Mouse (Mus musculus) left cerebral cortex, adult 9 months (tissue): Measurements from ENCODE around the gene Agr2.

Experiments
- DNase-seq, 2 experiments: peaks; one replicate each; pipeline ENCODE4 v3.0.0; 2022; ENCODE audit warnings: low spot score in 2 of 2

Gene Agr2

DNA sequence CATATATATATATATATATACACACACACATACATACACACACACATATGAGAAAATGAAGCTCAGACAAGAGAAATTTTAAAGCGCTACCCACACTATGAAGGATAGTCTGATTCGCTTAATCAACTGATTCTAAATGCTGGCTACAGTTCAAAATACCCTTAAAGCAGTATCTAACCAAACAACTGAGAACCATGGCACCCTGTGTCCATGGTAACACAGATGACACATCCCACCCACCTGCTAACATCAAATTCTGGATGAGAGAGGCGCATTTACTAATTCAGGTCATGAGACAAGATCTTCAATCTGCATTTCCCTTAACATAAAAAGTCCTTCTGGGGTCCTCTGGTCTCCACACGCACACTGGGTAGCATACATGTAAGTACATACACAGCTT is 33.4 kb downstream of the Agr2 start:
- DNase-seq: no peak

- peak in 1 of 2 experiments; percentile 48 for DNase-seq
Measured at GRCm38 (mm10) chr12:36027171-36027570, 34.5 kb downstream of the Agr2 start.

DNA sequence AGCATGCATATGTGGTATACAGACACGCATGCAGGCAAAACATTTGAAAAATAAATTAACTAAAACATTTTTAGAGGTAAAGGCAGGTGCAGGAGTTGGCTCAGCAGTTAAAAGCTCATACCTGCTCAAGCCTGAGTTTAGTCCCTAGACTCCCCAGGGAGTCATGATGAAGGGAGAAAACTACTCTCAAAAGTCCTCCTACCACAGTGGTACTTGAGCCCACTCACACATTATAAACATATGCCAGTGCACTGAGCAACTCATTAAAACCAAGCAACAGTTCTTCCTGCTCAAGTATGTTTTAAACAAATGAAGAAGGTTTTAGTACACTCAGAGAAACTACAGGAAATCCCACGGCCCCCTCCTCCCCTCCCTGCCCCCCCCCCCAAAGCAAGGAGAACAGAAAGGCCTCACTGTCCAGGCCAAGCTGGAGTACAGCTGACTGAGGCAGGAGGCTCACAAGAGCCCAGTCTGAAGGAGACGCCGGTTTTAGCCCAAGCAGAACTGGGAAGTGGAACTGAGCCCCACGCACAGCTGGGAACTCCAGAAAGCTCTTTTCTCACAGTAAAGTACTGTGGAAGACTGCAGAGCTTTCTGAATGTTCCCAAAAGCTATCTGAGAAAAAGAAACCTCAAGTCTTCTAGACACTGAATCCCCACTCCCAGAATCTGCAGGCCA is 36.4 kb downstream of the Agr2 start:
- DNase-seq: peak in 1 of 2 experiments; percentile 53

GRCm38 (mm10) chr12:36029687-36030086 is 37.0 kb downstream of the Agr2 start:
- no peak for DNase-seq

DNA sequence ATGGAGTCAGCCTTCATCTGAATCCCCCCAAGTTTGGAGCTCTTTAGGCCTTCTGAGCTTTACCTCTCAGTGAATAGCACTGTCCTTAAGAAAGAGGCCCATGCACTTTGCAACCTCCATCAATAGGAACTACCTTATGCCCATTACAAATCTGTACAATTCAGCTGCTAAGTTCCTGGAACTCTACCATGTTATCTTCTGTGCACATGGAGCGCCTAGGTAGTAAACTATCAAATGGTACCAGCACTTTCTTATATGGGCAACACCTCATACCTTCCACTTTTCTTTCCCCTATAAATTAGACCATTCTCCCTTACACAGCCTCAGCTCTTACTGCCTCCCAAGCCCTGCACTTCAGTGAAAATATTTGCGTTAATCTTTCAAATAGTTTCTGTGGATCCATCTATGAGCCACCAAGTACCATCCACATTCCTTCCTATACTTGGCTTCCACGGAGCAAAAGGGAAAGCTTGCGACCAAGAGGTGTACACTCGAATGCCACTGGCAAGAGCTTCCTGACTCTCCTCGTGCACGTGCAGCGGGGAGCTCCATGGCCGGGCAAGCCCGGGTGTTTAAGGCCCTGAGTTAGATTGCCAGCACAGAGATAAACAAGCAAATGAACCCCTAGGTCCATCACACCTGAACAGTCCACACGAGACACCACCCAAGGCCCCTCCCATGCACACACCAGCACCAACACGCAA is 38.1 kb downstream of the Agr2 start:
- DNase-seq: no peak

DNA sequence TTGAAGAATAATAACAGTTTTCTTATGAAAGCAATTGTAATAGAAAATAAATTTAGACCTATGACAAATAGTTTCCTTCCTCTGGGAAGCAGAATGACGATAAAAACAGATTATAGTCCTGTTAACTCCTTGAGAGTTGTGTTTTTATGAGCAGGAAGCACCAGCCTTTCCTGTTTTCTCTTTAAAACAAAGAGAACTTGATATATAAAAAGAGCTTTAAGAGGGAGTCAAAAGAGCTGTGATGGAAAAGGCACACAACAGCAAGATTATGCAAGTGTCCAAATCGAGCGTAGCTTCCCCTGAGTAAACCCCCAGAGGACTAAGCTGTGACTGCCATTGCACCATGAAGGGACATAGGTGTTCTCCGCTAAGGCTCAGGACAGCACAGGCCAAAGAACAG is 39.7 kb downstream of the Agr2 start:
- no peak for DNase-seq

DNA sequence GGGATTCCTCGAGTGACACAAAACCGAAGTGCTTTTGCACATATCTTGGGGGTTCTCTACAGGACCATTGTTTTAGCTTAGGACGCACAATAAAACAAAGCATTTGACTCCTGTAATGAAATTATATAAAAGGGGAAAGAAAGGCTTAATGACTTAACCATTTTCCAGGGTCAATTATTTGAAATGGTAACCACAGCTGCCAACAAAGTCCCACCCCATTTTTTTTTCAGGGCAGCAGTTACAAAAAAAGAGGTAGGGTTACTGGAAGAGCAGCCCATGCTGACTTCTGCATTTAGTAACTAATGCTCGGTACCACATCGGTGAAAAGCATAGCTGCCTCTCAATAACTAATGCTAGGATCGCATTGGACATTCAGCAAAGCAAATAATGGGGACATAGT is 42.8 kb downstream of the Agr2 start:
- no peak for DNase-seq

DNA sequence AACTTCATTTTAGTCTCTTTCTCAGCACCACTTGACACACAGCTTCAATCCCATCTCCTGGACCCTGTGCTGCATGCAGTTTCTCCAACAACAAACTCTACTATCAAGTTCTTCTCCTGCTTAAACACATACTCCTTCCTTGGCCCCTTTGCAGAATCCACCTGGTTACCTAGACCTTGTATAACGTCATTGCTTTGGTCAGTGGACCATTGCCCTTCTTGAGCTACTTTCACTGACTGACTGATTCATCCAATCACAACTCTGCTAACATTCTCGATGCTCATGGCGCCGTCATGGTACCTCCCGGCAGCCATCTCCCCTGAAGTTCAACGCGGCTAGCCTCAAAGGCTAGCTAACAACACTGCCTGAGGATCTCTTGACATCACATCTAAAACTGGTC is 43.4 kb downstream of the Agr2 start:
- DNase-seq: no peak

DNA sequence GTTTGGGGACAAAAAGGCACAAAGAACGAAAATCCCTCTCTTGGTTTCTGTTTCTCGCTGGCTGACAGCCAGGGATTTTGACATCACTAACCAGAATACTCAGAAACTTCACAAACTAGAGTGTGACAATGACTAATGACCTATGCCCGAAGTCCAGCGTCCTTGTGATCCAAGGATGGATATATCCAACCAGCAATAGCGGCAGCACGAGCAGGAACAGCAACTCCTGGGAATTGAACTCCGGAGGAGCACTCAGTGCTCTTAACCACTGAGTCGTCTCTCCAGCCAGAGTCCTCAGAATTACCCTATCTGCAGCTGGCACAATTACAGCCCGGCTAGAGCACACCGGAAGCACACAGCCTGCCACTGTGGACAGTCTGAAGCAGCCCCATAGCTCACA is 44.1 kb downstream of the Agr2 start:
- DNase-seq: no peak

DNA sequence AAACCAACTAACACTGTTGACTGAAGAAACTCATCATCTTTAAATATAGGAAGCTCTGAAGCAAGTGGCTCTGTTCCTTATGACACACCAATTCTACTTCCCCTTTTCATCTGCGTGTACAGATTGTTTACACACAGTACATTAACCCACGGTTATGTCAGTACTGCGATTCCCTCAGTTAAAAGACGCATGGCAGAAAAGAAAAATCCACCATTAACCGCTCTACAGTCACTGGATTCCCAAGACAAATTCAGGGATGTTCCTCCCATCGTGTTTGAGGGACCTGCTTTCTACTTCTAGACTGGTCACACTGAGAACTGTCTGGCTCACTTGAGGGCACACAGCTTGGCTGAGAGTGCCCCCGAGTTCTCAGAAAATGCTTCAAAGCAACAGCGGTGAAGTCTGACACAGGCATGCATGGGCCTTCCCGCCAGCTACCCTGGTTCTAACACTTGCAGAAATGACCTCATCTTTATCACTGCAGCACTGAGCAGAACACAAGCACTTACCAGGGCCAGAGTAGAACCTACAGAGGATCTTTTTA is 46.9 kb downstream of the Agr2 start:
- no peak for DNase-seq

DNA sequence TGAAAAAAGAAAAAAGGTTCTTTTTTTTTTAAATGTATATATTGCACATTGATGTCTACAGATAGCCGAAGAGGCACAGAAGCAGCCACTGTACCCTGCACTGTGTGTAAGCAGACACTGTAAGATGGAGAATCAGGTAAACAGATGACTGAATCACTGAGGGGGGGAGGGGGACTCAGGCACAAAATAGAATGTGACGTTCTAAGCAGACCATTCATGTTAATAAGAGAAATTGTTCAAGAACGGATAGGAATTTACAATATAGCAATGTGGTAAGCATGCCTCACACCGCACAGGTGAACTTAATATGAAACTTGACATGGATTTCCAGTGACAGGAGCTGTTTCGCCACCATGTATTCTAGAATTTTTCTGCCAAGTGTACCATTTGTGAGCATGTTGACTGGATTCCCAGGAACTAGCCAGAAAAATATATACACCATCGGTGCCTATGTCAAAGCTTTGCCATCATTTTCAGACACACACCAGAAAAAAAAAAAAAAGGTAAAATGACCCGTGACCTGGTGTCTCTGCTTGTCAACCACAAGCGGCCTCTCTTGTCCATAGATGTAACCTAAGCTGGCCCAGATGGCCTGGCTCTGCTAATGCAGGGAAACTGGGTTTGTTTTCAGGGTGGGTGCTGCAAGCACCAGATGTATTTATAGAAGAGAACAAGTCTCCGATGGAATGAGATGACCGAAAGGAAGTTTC is 48.0 kb downstream of the Agr2 start:
- DNase-seq: no peak

DNA sequence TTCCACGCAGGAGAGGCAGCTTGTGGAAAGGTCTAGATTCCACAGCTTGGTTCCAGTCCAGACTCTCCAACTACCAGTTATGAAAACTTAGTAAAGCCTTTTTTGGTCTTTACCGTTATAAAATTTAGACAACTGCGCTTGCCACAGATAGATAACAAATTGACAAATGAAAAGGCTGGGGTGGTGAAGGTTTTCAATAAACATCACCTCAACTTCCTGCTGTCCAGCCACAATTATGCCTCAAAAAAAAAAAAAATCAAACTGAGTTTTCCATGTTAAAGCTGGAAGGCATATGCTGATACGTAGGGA is 48.5 kb downstream of the Agr2 start:
- no peak for DNase-seq

DNA sequence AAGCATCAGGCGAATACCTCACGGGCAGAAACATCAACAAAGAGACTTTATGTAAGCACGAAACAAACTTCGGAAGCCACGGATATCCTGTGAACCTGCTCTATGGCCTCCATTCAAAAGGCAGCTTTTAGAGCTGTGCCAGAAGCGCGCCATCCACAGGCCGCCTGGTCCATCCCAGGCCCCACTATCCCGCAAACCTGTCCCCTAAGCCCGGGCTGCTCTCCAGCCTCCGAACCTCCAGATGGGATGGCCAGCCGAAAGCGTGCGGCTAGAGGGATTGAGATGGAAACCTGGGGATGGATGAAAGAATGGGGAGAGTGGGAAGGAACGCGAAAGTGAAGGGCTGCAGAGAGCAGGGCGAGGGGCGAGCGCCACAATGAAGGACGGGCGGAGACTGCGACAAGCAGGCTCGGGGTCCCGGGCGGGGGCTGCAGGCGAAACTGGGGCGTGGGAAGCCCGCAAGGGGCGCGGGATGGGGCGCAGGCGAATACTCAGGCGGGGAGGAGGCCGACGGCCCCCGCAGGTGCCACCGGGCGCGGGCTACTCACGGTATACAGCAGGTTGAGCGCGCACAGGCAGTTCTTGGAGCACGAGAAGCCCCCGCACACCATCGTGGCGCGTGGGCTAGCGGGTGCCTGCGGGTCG is 49.1 kb downstream of the Agr2 start:
- DNase-seq: peak in 1 of 2 experiments; percentile 59

DNA sequence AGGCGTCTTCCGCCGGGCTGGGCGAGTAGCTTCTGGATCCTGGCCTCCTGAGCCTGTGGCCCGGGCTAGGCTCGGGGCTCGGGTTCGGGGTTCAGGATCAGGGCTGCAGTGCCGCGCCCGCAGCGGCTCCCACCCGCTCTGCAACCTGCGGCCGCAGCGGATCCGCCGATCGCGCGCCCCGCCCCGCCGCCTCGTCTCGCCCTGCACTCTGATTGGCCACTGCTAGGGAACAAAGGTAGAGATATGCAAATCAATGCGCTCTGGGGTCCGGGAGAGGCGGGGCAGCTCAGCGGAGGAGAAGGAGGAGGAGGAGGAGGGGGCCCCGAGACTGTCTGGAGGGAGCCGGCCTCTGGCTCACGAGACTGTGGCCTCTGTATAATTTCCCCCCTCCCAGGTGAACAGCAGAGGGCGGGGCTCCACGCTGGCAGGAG is 49.7 kb downstream of the Agr2 start, which contains the start of gene Tspan13:
Gene Tspan13 (minus strand): TSS at position 153 of the 431 bp plus-strand sequence.
- DNase-seq: peak; percentile 82 to 92

GRCm38 (mm10) chr12:36044691-36045090 is 52.0 kb downstream of the Agr2 start:
- DNase-seq: no peak

- no peak for DNase-seq
Measured at GRCm38 (mm10) chr12:36046196-36046595, 53.5 kb downstream of the Agr2 start.

GRCm38 (mm10) chr12:36047593-36047992 is 54.9 kb downstream of the Agr2 start:
- DNase-seq: no peak

- DNase-seq: no peak
Measured at GRCm38 (mm10) chr12:36050276-36050675, 57.6 kb downstream of the Agr2 start.
